Mouse (Mus musculus) adrenal gland, adult (tissue): ENCODE data around the gene Rimbp2.
"Not testable (repeated sequence)": the region's sequence is repeated elsewhere in the genome, so short reads cannot be mapped to it uniquely, and the experiment has no call there.

Experiments
- DNase-seq, 2 experiments: peaks; one replicate each; pipeline ENCODE4 v3.0.0; 2022 to 2023; ENCODE audit warnings: low spot score in 1 of 2; ENCODE audit not compliant: inconsistent age in 2 of 2

Gene Rimbp2

GRCm38 (mm10) chr5:128769026-128769631, 184.2 kb downstream of the Rimbp2 start:
- no peak for DNase-seq

- DNase-seq: no peak
Observed at GRCm38 (mm10) chr5:128761118-128761517, 192.2 kb downstream of the Rimbp2 start.

GRCm38 (mm10) chr5:128746261-128746660, 207.0 kb downstream of the Rimbp2 start:
- DNase-seq: no peak

GRCm38 (mm10) chr5:128745206-128745605, 208.1 kb downstream of the Rimbp2 start:
- no peak for DNase-seq

- DNase-seq: no peak
Observed at GRCm38 (mm10) chr5:128744351-128744750, 208.9 kb downstream of the Rimbp2 start.

GRCm38 (mm10) chr5:128739838-128740171, 213.5 kb downstream of the Rimbp2 start:
- DNase-seq: no peak

GRCm38 (mm10) chr5:128739168-128739837, 214.0 kb downstream of the Rimbp2 start:
- no peak for DNase-seq

- no peak for DNase-seq
Observed at GRCm38 (mm10) chr5:128735921-128736320, 217.4 kb downstream of the Rimbp2 start.

- DNase-seq: peak; percentile 33 to 72
Observed at GRCm38 (mm10) chr5:128733955-128734354, 219.3 kb downstream of the Rimbp2 start.

- DNase-seq: no peak
Observed at GRCm38 (mm10) chr5:128732416-128733014, 220.8 kb downstream of the Rimbp2 start.

- peak in 1 of 2 experiments; percentile 56 for DNase-seq
Observed at GRCm38 (mm10) chr5:128730634-128731033, 222.7 kb downstream of the Rimbp2 start.

GRCm38 (mm10) chr5:128729341-128729740, 223.9 kb downstream of the Rimbp2 start:
- no peak for DNase-seq

GRCm38 (mm10) chr5:128720461-128720860, 232.8 kb downstream of the Rimbp2 start:
- DNase-seq: not testable (repeated sequence)

GRCm38 (mm10) chr5:128715171-128715570, 238.1 kb downstream of the Rimbp2 start:
- DNase-seq: no peak

GRCm38 (mm10) chr5:128711847-128712246, 241.4 kb downstream of the Rimbp2 start:
- DNase-seq: peak in 1 of 2 experiments; percentile 43

- DNase-seq: no peak
Observed at GRCm38 (mm10) chr5:128710596-128710995, 242.7 kb downstream of the Rimbp2 start.

GRCm38 (mm10) chr5:128708929-128709328, 244.4 kb downstream of the Rimbp2 start:
- DNase-seq: no peak
